9 mouse cellular contexts compared by ENCODE assay signal in genomic region chr12:108811133-108811532, GRCm38 (mm10). TPM values are rescaled to one million over a fixed set of nuclear protein-coding genes. Genes with fewer than 3 reads are reported as not detected.
DNase-seq lines count a peak whose midpoint lies in the region; ATAC-seq and TF ChIP-seq lines count a peak whose summit lies in the region.
"Had no signal": no experiment of that assay in that cellular context is flagged by ENCODE, and none has a peak within 500 bp of the region (broad histone marks: within the 10 kb centered on the region; RNA-seq: fewer than 3 reads in every experiment).

No protein-coding gene starts in this region.

- H3K27me3 ChIP-seq in heart, embryonic 10.5 days (ENCODE audit: insufficient read depth, poor library complexity, severe bottlenecking) = no peaks in the 10 kb centered on the region
- no peaks in the 10 kb centered on the region for H3K27me3 ChIP-seq in thymus, adult 2 months (ENCODE audit: control insufficient read depth, insufficient read depth, low read length)
- no peaks in the 10 kb centered on the region for H3K27me3 ChIP-seq in intestine, embryonic 15.5 days (replicated peaks)
- H3K27me3 ChIP-seq in forebrain, embryonic 16.5 days (replicated peaks; ENCODE audit: control insufficient read depth, insufficient read depth, low read length) = no peaks in the 10 kb centered on the region
- H3K27me3 ChIP-seq: hindbrain, embryonic 15.5 days had no signal

- H3K4me3 ChIP-seq in heart, embryonic 10.5 days = no peak overlapping the region
- H3K4me3 ChIP-seq in thymus, adult 2 months (ENCODE audit: control insufficient read depth, insufficient read depth, low read length) = no peak overlapping the region
- no peak overlapping the region for H3K4me3 ChIP-seq in intestine, embryonic 15.5 days (replicated peaks)
- H3K4me3 ChIP-seq in forebrain, embryonic 16.5 days (replicated peaks; ENCODE audit: low read length) = no peak overlapping the region
- H3K4me3 ChIP-seq: hindbrain, embryonic 15.5 days had no signal

- peaks cover 58% of the 10 kb centered on the region for H3K36me3 ChIP-seq in heart, embryonic 10.5 days
- peaks cover 36% of the 10 kb centered on the region for H3K36me3 ChIP-seq in thymus, adult 2 months (ENCODE audit: control insufficient read depth, insufficient read depth, low read length)
- H3K36me3 ChIP-seq in intestine, embryonic 15.5 days = 0 out of 2 replicates have a peak, but pooled peaks cover 9% of the 10 kb centered on the region
- no peaks in the 10 kb centered on the region for H3K36me3 ChIP-seq in forebrain, embryonic 16.5 days (ENCODE audit: control insufficient read depth, insufficient read depth)

- no peak for TF ChIP-seq CTCF in thymus, adult 2 months (IDR thresholded peaks at IDR 0.05; ENCODE audit: borderline replicate concordance, control insufficient read depth, extremely low read depth, insufficient read depth, low read length, poor library complexity)

- no peak for ATAC-seq in intestine, embryonic 15.5 days
- ATAC-seq in forebrain, embryonic 16.5 days = no peak

- peaks cover 11% of the 10 kb centered on the region for H3K4me1 ChIP-seq in heart, embryonic 10.5 days
- no peaks in the 10 kb centered on the region; the same call in 1 of the 2 replicates for H3K4me1 ChIP-seq in thymus, adult 2 months (replicated peaks; ENCODE audit: control insufficient read depth, insufficient read depth, low read length)
- H3K4me1 ChIP-seq in intestine, embryonic 15.5 days (replicated peaks) = no peaks in the 10 kb centered on the region
- 0 out of 2 replicates have a peak, but pooled peaks cover 2% of the 10 kb centered on the region for H3K4me1 ChIP-seq in forebrain, embryonic 16.5 days (replicated peaks; ENCODE audit: control insufficient read depth, insufficient read depth, low read length)

- 61% methylated on average over 2 of the region's 2 CpGs for WGBS in heart, embryonic 10.5 days
- WGBS in thymus, adult 2 months = 15% methylated on average over 2 of the region's 2 CpGs
- WGBS in intestine, embryonic 15.5 days = 46% methylated on average over 2 of the region's 2 CpGs
- 49% methylated on average over 2 of the region's 2 CpGs for WGBS in forebrain, embryonic 16.5 days

- no peak overlapping the region for H3K4me2 ChIP-seq in intestine, embryonic 15.5 days (replicated peaks)
- no peak overlapping the region for H3K4me2 ChIP-seq in forebrain, embryonic 16.5 days (ENCODE audit: low read length)
- H3K4me2 ChIP-seq: hindbrain, embryonic 15.5 days had no signal

- H3K9me3 ChIP-seq in heart, embryonic 10.5 days = no peaks in the 10 kb centered on the region
- H3K9me3 ChIP-seq in intestine, embryonic 15.5 days = no peaks in the 10 kb centered on the region
- H3K9me3 ChIP-seq in forebrain, embryonic 16.5 days (ENCODE audit: control insufficient read depth, low read length) = no peaks in the 10 kb centered on the region
- H3K9me3 ChIP-seq: hindbrain, embryonic 15.5 days had no signal

- H3K9ac ChIP-seq in intestine, embryonic 15.5 days = no peak overlapping the region
- no peak overlapping the region for H3K9ac ChIP-seq in forebrain, embryonic 16.5 days (replicated peaks; ENCODE audit: low read depth, low read length)
- H3K9ac ChIP-seq: hindbrain, embryonic 15.5 days had no signal

- peak; percentile 81 for DNase-seq in heart, adult 11 months
- no peak for DNase-seq in heart, embryonic 10.5 days (ENCODE audit: low spot score)
- peak; percentile 44 for DNase-seq in thymus, adult 2 months
- DNase-seq in thymus, adult 18-20 months = no peak
- DNase-seq in kidney, postnatal 14 days = peak; percentile 46
- DNase-seq in retina, postnatal 1 day = peak; percentile 32

- no peak overlapping the region for H3K27ac ChIP-seq in heart, embryonic 10.5 days
- no peak overlapping the region for H3K27ac ChIP-seq in thymus, adult 2 months (ENCODE audit: control insufficient read depth, insufficient read depth, low read length)
- no peak overlapping the region for H3K27ac ChIP-seq in intestine, embryonic 15.5 days
- no peak overlapping the region for H3K27ac ChIP-seq in forebrain, embryonic 16.5 days (ENCODE audit: low read length)
- H3K27ac ChIP-seq: hindbrain, embryonic 15.5 days had no signal

- TF ChIP-seq POLR2A in thymus, adult 2 months (IDR thresholded peaks at IDR 0.05; ENCODE audit: control insufficient read depth, extremely low read depth, insufficient read depth, low read length, poor library complexity) = no peak

RNA-seq across cellular contexts. Expression of gene Yy1, which starts 18.4 kb away (rescaled TPM):
- polyA plus RNA-seq in heart, embryonic 10.5 days (2016; fragmentation: Nextera tagmentation; extraction: Ambion mirVana) = 11.8 and 17.5 TPM in 2 replicates
- 37.8 and 48.3 TPM in 2 replicates for polyA plus RNA-seq in thymus, adult 2 months (2012; rRNA removed)
- polyA plus RNA-seq in intestine, embryonic 15.5 days (2015; fragmentation: Nextera tagmentation; extraction: Ambion mirVana) = 15.3 and 15.7 TPM in 2 replicates
- 14.0 and 15.3 TPM in 2 replicates for polyA plus RNA-seq in forebrain, embryonic 16.5 days (2015; fragmentation: Nextera tagmentation; extraction: Ambion mirVana)

RNA-seq across cellular contexts. Expression of gene Slc25a29, which starts 24.6 kb away (rescaled TPM):
- polyA plus RNA-seq in heart, embryonic 10.5 days (2016; fragmentation: Nextera tagmentation; extraction: Ambion mirVana) = 5.5 and 6.8 TPM in 2 replicates
- polyA plus RNA-seq in thymus, adult 2 months (2012; rRNA removed) = 20.4 and 24.4 TPM in 2 replicates
- polyA plus RNA-seq in intestine, embryonic 15.5 days (2015; fragmentation: Nextera tagmentation; extraction: Ambion mirVana) = 5.5 and 6.3 TPM in 2 replicates
- 27.6 and 28.6 TPM in 2 replicates for polyA plus RNA-seq in forebrain, embryonic 16.5 days (2015; fragmentation: Nextera tagmentation; extraction: Ambion mirVana)

RNA-seq across cellular contexts. Expression of gene Slc25a47, which starts 24.7 kb away (rescaled TPM):
- polyA plus RNA-seq in heart, embryonic 10.5 days (2016; fragmentation: Nextera tagmentation; extraction: Ambion mirVana) = 7.0 and 7.3 TPM in 2 replicates
- 26.1 and 28.2 TPM in 2 replicates for polyA plus RNA-seq in thymus, adult 2 months (2012; rRNA removed)
- 7.3 and 10.1 TPM in 2 replicates for polyA plus RNA-seq in intestine, embryonic 15.5 days (2015; fragmentation: Nextera tagmentation; extraction: Ambion mirVana)
- 13.5 and 19.1 TPM in 2 replicates for polyA plus RNA-seq in forebrain, embryonic 16.5 days (2015; fragmentation: Nextera tagmentation; extraction: Ambion mirVana)

Comparison
In these comparisons a context has a peak if more than half of its experiments do, and no peak if none do; other contexts are left out.
1. DNase-seq: peak in heart, adult 11 months (single experiment), thymus, adult 2 months (single experiment), kidney, postnatal 14 days (single experiment) and retina, postnatal 1 day (single experiment); none in heart, embryonic 10.5 days (single experiment) and thymus, adult 18-20 months (0 of 2).